Mouse (Mus musculus) CH12.LX (cell line): ENCODE results near the gene Kcnn3. TPM values are rescaled to one million over a fixed set of nuclear protein-coding genes. Genes with fewer than 3 reads are reported as not detected.

Experiments used
- DNase-seq: peaks from one replicate; pipeline ENCODE4 v3.0.0-alpha.2; 2013; ENCODE audit errors: extremely low read depth
- H3K27ac ChIP-seq: 2 replicates; pipeline ENCODE4 v1.5.1; 2012; ENCODE audit warnings: low read depth, mild to moderate bottlenecking, control low read depth, moderate library complexity; ENCODE audit not compliant: insufficient read depth
- H3K27me3 ChIP-seq: replicated peaks from 2 replicates; pipeline ENCODE3; 2012; ENCODE audit warnings: inconsistent platforms
- H3K36me3 ChIP-seq, 2 experiments: replicated peaks in 1 of 2; 2 replicates each; pipeline versions ENCODE3 to v1.6.1; 2012; ENCODE audit warnings: inconsistent platforms in 1 of 2, low read length in 1 of 2, mild to moderate bottlenecking in 1 of 2, mixed read lengths in 1 of 2, moderate library complexity in 1 of 2; ENCODE audit not compliant: control insufficient read depth in 1 of 2, insufficient read depth in 1 of 2
- H3K4me1 ChIP-seq, 2 experiments: 2 replicates each; pipeline ENCODE4 v1.6.1; 2012; ENCODE audit warnings: inconsistent platforms in 1 of 2, moderate library complexity in 1 of 2; ENCODE audit not compliant: insufficient read depth in 2 of 2, control insufficient read depth in 1 of 2
- H3K4me2 ChIP-seq: 2 replicates; pipeline ENCODE4 v1.6.1; 2012; ENCODE audit warnings: low read depth, mild to moderate bottlenecking, control low read depth; ENCODE audit not compliant: poor library complexity, insufficient read depth, severe bottlenecking
- H3K4me3 ChIP-seq, 3 experiments: fragments of 150-350 bp in 1 of 3; sonication (generic) in 1 of 3; replicated peaks in 1 of 3; 2 replicates each; pipeline versions ENCODE3 to v1.5.1; 2011 to 2012; ENCODE audit warnings: low read depth in 2 of 3, low read length in 2 of 3, mild to moderate bottlenecking in 2 of 3, moderate library complexity in 2 of 3, control low read depth in 1 of 3, improper control_type of control experiment in 1 of 3, inconsistent platforms in 1 of 3, mixed read lengths in 1 of 3; ENCODE audit not compliant: poor library complexity in 1 of 3
- H3K79me2 ChIP-seq: replicated peaks from 2 replicates; pipeline ENCODE4 v1.6.1; 2012; ENCODE audit warnings: mild to moderate bottlenecking, moderate library complexity; ENCODE audit not compliant: control insufficient read depth, poor library complexity, insufficient read depth, severe bottlenecking; ENCODE audit errors: extremely low read depth
- H3K9ac ChIP-seq: 2 replicates; pipeline ENCODE4 v1.6.1; 2012; ENCODE audit warnings: low read depth, mild to moderate bottlenecking, control low read depth, moderate library complexity; ENCODE audit not compliant: insufficient read depth
- H3K9me3 ChIP-seq: replicated peaks from 2 replicates; pipeline ENCODE3; 2012; ENCODE audit warnings: low read length, inconsistent platforms, mixed read lengths
- BHLHE40 ChIP-seq: IDR thresholded peaks from 2 replicates; pipeline ENCODE4 v1.6.1; 2011; ENCODE audit warnings: mild to moderate bottlenecking, low read depth, low read length, improper control_type of control experiment
- CHD2 ChIP-seq: IDR thresholded peaks from 2 replicates; pipeline ENCODE4 v1.6.1; 2011; ENCODE audit warnings: low read length, improper control_type of control experiment
- CTCF ChIP-seq, 2 experiments: IDR thresholded peaks in 1 of 2; conservative IDR thresholded peaks in 1 of 2; 2 replicates each; pipeline ENCODE4 v1.5.1; 2011 to 2012; ENCODE audit warnings: low read depth in 2 of 2, low read length in 2 of 2, improper control_type of control experiment in 1 of 2, inconsistent platforms in 1 of 2, mild to moderate bottlenecking in 1 of 2, moderate library complexity in 1 of 2
- E2F4 ChIP-seq: IDR thresholded peaks from 2 replicates; pipeline ENCODE4 v1.6.1; 2011; ENCODE audit warnings: low read depth, low read length, improper control_type of control experiment; ENCODE audit not compliant: insufficient replicate concordance
- ETS1 ChIP-seq: conservative IDR thresholded peaks from 2 replicates; pipeline ENCODE4 v1.6.1; 2012; ENCODE audit warnings: low read depth, mild to moderate bottlenecking, inconsistent platforms, low read length, improper control_type of control experiment, moderate library complexity
- GABPA ChIP-seq: IDR thresholded peaks from 2 replicates; pipeline ENCODE4 v1.6.1; 2012; ENCODE audit warnings: low read depth, low read length, improper control_type of control experiment, inconsistent platforms; ENCODE audit not compliant: insufficient replicate concordance
- HCFC1 ChIP-seq: IDR thresholded peaks from 2 replicates; pipeline ENCODE4 v1.6.1; 2012; ENCODE audit warnings: low read depth, mild to moderate bottlenecking, inconsistent platforms, low read length, improper control_type of control experiment
- IRF4 ChIP-seq: IDR thresholded peaks from 2 replicates; pipeline ENCODE4 v1.6.1; 2014; ENCODE audit warnings: low read depth, mild to moderate bottlenecking, inconsistent platforms, low read length, improper control_type of control experiment
- JUND ChIP-seq: conservative IDR thresholded peaks from 2 replicates; pipeline ENCODE4 v1.6.1; 2011; ENCODE audit warnings: low read depth, low read length, improper control_type of control experiment
- MAZ ChIP-seq: IDR thresholded peaks from 2 replicates; pipeline ENCODE4 v1.6.1; 2012; ENCODE audit warnings: low read depth, mild to moderate bottlenecking, inconsistent platforms, low read length, improper control_type of control experiment, moderate library complexity
- MEF2A ChIP-seq: IDR thresholded peaks from 2 replicates; pipeline ENCODE4 v1.6.1; 2014; ENCODE audit warnings: low read depth, mild to moderate bottlenecking, inconsistent platforms, low read length, improper control_type of control experiment, borderline replicate concordance
- NRF1 ChIP-seq: IDR thresholded peaks from 2 replicates; pipeline ENCODE4 v1.6.1; 2014; ENCODE audit warnings: low read depth, mild to moderate bottlenecking, inconsistent platforms, low read length, improper control_type of control experiment, moderate library complexity
- POLR2A ChIP-seq: IDR thresholded peaks from 2 replicates; pipeline ENCODE4 v1.6.1; 2011; ENCODE audit warnings: low read depth, mild to moderate bottlenecking, improper control_type of control experiment, low read length
- POLR2AphosphoS2 ChIP-seq: IDR thresholded peaks from 2 replicates; pipeline ENCODE4 v1.6.1; 2011; ENCODE audit warnings: low read depth, low read length, improper control_type of control experiment
- TBP ChIP-seq: conservative IDR thresholded peaks from 2 replicates; pipeline ENCODE4 v1.6.1; 2011; ENCODE audit warnings: low read depth, low read length, improper control_type of control experiment
- TCF12 ChIP-seq: IDR thresholded peaks from 2 replicates; pipeline ENCODE4 v1.6.1; 2014; ENCODE audit warnings: low read depth, mild to moderate bottlenecking, inconsistent platforms, low read length, improper control_type of control experiment
- UBTF ChIP-seq: IDR thresholded peaks from 2 replicates; pipeline ENCODE4 v1.6.1; 2012; ENCODE audit warnings: low read depth, mild to moderate bottlenecking, inconsistent platforms, low read length, improper control_type of control experiment, moderate library complexity
- USF1 ChIP-seq: IDR thresholded peaks from 2 replicates; pipeline ENCODE4 v1.6.1; 2014; ENCODE audit warnings: low read depth, mild to moderate bottlenecking, inconsistent platforms, low read length, improper control_type of control experiment
- ZC3H11A ChIP-seq: IDR thresholded peaks from 2 replicates; pipeline ENCODE4 v1.6.1; 2012; ENCODE audit warnings: low read depth, mild to moderate bottlenecking, inconsistent platforms, low read length, improper control_type of control experiment
- ZNF384 ChIP-seq: IDR thresholded peaks from 2 replicates; pipeline ENCODE4 v1.6.1; 2012; ENCODE audit warnings: low read depth, low read length, improper control_type of control experiment, inconsistent platforms
- dilution Hi-C: fragments of 300-500 bp; cut with MboI; formaldehyde crosslinking; loops from 2 replicates; pipeline ENCODE4 v1.14.3; 2020; ENCODE audit warnings: low sequenced_read_pairs; ENCODE audit not compliant: extremely low pct_unique_long_range_greater_than_20kb, extremely low pct_ligation_motif_present
- in situ Hi-C: fragments of 300-500 bp; cut with MboI; formaldehyde crosslinking; loops from 3 replicates; pipeline ENCODE4 v1.14.3; 2019; ENCODE audit warnings: low sequenced_read_pairs, low pct_ligation_motif_present, low pct_unique_long_range_greater_than_20kb, mixed read lengths
- polyA plus RNA-seq: library from polyadenylated mRNA; unstranded; fragments of >175 nt; gene quantifications from 2 replicates; pipeline ENCODE4 v1.2.1, GENCODE M21; 2012; ENCODE audit warnings: low read depth; ENCODE audit not compliant: insufficient read length
- total RNA-seq, 2 experiments: library from RNA; depleted of rRNA; stranded (reverse); fragments of 300-350 nt in 1 of 2; fragments of >200 nt in 1 of 2; gene quantifications; 2 replicates each; pipeline ENCODE4 v1.2.3; 2012 to 2014

Gene Kcnn3
- total RNA-seq (2012; rRNA removed) (not detected in 2 replicates), total RNA-seq (2014; rRNA removed) (not detected in 2 replicates), polyA plus RNA-seq (0.06 TPM in 1 of 2 replicates, not detected in the other)

DNA sequence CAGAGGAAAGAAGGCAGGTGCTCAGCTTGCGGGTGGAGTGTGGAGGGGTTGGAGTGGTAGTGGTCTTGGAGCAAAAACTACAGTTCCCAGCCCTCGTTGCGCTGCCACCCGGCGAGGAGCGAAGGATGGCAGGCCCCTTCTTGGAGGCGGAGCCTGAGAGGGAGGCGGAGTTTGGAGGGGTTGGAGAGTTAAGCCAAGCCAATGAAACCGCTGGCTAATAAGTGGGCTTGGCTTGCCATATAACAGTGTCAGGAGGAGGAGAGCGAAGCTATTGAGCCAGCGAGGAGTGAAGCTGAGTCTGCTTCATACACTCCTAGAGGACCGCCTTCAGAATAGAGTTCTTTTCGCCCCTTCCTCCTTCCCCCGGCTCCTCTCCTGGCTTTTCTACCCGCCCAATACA is at the start of gene Kcnn3:
Kcnn3 (plus strand) TSS at position 271 of the 400 bp plus-strand sequence.
- H3K79me2 ChIP-seq = no peaks in the 10 kb centered on the region
- dilution Hi-C loops (no loop called here), in situ Hi-C loops (loop anchor here (10.0 kb wide), 1 partner anchor 165 kb away; no protein-coding TSS in a partner anchor)
- peaks cover 21% of the 10 kb centered on the region for H3K9me3 ChIP-seq
- H3K36me3 ChIP-seq = no peaks in the 10 kb centered on the region
- peaks cover 2 to 4% of the 10 kb centered on the region in 2 experiments; a peak in 2 of 4 replicates for H3K4me1 ChIP-seq
- H3K9ac ChIP-seq = no peak within 1 kb of the TSS
- peaks cover 30% of the 10 kb centered on the region for H3K27me3 ChIP-seq
- no peak for TF ChIP-seq TBP
- TF ChIP-seq HCFC1 = peak; percentile 64
- no peak within 1 kb of the TSS for H3K27ac ChIP-seq
- peak within 1 kb of the TSS; percentile 7; the same call in 1 of the 2 replicates for H3K4me2 ChIP-seq
- DNase-seq = peak; percentile 19
- H3K4me3 ChIP-seq = no peak within 1 kb of the TSS

- Histone ChIP-seq H3K9me3 (no peaks in the 10 kb centered on the region), H3K36me3 (peaks cover 8 to 30% of the 10 kb centered on the region in 2 experiments), H3K4me1 (peaks cover 0 to 14% of the 10 kb centered on the region in 2 experiments; a peak in 2 of 4 replicates), H3K4me2 (no peak overlapping the region)
- TF ChIP-seq TBP = no peak
- TF ChIP-seq UBTF = no peak
- TF ChIP-seq TCF12 = no peak
- no peak for TF ChIP-seq POLR2AphosphoS2
- TF ChIP-seq MEF2A = no peak
- TF ChIP-seq BHLHE40 = no peak
- TF ChIP-seq ETS1 = no peak
- TF ChIP-seq CTCF (conservative IDR thresholded peaks at IDR 0.05 in 1 of 2, IDR thresholded peaks at IDR 0.05 in 1 of 2; ENCODE audit: low read depth in 2 of 2, low read length in 2 of 2) = no peak
- TF ChIP-seq CHD2 = no peak
- TF ChIP-seq E2F4 = no peak
- no peak for TF ChIP-seq MAZ
- TF ChIP-seq NRF1 = no peak
- TF ChIP-seq, all 38 proteins: peak for 0
- Histone ChIP-seq H3K27me3 (no peaks in the 10 kb centered on the region), H3K9ac (no peak overlapping the region), H3K27ac (no peak overlapping the region), H3K79me2 (no peaks in the 10 kb centered on the region), H3K4me3 (no peak overlapping the region)
- DNase-seq = no peak
- in situ Hi-C loops = no loop called here
- dilution Hi-C loops = no loop called here
These were observed 47.7 kb upstream of the Kcnn3 start for GRCm38 (mm10) chr3:89472280-89472679.

DNA sequence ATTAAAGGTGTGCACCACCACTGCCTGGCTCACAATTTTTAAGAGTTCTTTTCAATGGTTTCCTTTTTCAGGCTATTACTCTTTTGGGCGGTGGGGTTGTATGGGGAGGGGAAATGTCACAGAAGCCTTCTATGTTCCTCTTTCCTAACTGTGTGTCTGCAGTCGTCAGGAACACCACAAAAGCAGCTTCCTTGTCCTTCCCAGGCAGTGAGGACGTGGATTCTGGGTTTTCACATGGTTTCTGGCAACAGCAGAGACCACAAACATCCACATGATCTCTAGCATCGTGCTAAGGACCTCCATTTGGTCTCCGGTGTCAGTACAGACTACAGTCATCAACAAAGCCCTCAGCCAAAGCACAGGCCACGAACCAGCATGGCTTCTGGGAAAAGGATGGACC is 46.1 kb upstream of the Kcnn3 start:
- dilution Hi-C loops (no loop called here), in situ Hi-C loops (no loop called here)
- no peaks in the 10 kb centered on the region for H3K9me3 ChIP-seq

More for the DNA sequence above, 46.1 kb upstream of the Kcnn3 start:
- Histone ChIP-seq H3K27me3 (no peaks in the 10 kb centered on the region), H3K9ac (no peak overlapping the region)
- TF ChIP-seq JUND (no peak), ZC3H11A (no peak), MEF2A (no peak), GABPA (no peak), IRF4 (no peak), POLR2A (no peak), MAZ (no peak), ETS1 (no peak), CTCF (conservative IDR thresholded peaks at IDR 0.05 in 1 of 2, IDR thresholded peaks at IDR 0.05 in 1 of 2; ENCODE audit: low read depth in 2 of 2, low read length in 2 of 2) (no peak), ZNF384 (no peak), POLR2AphosphoS2 (no peak), USF1 (no peak)
- TF ChIP-seq, all 38 proteins: peak for 0
- Histone ChIP-seq H3K79me2 (no peaks in the 10 kb centered on the region), H3K4me3 (no peak overlapping the region), H3K36me3 (peaks cover 0 to 15% of the 10 kb centered on the region in 2 experiments), H3K4me1 (peaks cover 0 to 14% of the 10 kb centered on the region in 2 experiments; a peak in 2 of 4 replicates), H3K4me2 (no peak overlapping the region), H3K27ac (no peak overlapping the region)
- no peak for DNase-seq
